Mouse (Mus musculus) frontal cortex, adult (tissue): Measurements from ENCODE around the gene Klhl2.
A peak's percentile ranks its signal among the peaks of the same experiment; 100 is the strongest.

Source experiments
- ATAC-seq: cut with Nextera tagmentation; 2 replicates; pipeline ENCODE4 v1.9.2; 2017; ENCODE audit warnings: mild to moderate bottlenecking, moderate library complexity, mixed read lengths; ENCODE audit not compliant: low TSS enrichment

Klhl2 gene

DNA sequence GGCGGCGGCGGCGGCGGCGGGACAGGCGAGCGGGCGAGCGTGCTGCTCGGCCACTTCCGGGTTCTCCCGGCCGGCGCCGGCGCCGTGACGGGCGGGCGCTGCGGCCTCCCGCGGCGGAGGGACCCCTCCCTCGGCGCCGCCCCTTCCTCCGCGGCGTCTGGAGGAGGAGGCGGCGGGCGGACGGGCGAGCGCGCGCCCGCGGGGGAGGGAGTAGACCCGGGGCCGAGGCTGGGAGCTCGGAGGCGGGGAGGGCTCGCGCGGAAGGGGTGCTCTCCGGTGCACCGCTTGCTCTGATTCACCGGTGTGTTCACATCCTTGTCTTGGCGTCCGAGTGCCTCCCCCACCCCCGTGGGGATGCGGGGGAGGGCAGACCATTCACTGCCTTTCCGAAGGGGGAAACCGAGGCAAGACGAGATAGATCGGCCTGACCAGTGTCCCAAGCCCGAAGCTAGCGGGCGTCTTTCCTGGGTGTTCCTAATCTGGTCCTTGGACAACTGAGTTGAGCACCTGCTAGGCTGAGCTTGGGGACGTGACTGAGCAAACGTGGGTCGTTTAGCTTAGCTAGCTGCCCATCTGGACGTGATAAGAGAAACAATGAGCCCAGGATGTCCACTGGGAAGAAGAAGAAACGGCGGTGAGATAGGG is at the start of gene Klhl2:
Gene Klhl2, minus strand, starts transcription at position 121 of the 645 bp plus-strand sequence.
- ATAC-seq, result peak; percentile 69

DNA sequence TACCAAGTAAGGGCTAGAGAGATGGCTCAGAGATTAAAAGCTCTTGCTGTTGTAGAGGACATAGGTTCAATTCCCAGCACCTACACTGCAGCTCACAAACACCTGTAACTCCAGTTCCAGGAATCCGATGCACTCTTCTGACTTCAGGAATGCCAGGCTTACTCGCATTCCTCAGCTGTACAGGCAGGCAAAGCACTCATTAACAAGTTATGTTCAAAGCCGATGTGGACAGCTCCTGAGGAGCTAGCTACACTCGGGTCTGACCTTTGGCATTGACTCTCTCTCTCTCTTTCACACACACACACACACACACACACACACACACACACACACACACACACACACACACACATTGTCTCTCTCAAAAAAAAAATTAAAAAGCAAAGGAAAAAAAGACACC is 48.9 kb upstream of the Klhl2 start:
- no peak for ATAC-seq

DNA sequence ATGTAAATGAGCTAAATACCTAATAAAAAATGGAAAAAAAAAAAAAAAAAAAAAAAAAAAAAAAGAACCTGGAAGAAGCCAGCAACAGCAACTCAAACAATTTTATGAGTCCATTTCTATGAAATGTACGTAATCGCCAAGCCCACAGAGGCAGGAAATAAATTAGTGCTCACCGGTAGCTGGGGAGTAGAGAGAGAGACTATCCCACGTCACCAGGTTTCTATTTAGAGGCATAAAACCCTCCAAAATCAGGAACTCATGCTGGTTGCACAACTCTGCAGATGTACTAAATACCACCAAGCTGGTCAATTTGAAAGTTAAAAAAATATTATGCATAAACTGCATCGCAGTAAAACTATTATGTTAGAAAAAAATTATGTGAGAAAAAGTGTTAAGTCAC is 46.9 kb upstream of the Klhl2 start:
- no peak for ATAC-seq

DNA sequence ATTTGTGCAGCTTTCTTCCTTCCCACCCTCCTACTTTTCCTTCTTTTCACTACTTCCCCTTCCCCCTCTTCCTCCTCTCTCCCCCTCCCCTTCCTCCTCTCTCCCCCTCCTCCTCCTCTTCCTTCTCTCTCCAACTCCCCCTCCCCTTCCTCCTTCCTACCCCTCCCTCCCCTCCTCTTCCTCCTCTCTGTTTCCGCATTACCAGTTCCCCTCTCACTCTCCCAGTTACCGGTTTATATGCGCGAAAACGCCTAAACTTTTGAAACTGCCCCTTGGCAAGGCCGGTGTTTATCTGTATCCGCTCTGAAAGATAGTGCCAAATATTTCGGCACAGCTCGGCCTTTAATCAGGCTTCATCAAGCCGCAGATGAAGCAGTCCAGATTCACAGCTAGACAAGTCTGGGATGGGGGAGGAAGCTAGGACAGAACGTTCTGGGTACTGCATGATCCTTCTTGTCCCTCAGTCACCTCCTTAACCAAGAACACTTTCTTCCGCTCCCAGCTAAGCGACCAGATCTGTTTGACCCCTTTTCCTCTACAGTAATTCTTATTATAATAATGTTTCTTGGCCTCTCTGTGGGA is 30.9 kb upstream of the Klhl2 start:
- ATAC-seq, result peak; percentile 76; the same call in 1 of the 2 replicates

DNA sequence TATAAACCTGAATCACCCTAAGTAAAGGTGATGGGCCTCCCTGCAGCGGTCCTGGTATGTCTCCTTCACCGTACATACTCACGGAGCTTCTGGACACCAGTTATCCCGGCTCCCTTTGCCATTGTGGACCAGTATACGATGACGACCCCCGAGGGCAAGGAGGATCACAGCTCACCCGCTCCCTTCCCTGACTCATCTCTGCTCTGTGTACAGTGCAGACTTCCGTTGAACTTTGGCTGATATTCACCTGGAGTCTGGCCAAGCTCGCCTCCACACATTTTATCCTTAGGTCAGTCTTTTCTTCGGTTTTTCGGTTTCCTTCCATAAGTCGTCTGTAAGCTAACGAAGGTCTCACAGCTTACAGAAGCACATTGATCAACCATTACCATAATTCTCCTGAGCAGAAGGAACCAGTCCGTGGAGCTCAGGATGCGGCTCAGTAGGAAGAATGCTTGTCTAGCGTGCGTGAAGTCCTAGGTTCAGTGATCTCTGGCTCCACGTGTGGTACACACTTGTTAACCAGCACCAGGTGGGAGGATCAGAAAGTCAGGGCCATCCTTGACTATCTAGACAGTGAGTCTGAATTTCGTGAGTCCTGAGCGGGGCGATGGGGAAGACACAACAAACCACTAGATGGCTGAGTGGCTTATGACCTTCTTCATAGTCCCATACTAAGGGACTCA is 28.0 kb upstream of the Klhl2 start:
- no peak for ATAC-seq

DNA sequence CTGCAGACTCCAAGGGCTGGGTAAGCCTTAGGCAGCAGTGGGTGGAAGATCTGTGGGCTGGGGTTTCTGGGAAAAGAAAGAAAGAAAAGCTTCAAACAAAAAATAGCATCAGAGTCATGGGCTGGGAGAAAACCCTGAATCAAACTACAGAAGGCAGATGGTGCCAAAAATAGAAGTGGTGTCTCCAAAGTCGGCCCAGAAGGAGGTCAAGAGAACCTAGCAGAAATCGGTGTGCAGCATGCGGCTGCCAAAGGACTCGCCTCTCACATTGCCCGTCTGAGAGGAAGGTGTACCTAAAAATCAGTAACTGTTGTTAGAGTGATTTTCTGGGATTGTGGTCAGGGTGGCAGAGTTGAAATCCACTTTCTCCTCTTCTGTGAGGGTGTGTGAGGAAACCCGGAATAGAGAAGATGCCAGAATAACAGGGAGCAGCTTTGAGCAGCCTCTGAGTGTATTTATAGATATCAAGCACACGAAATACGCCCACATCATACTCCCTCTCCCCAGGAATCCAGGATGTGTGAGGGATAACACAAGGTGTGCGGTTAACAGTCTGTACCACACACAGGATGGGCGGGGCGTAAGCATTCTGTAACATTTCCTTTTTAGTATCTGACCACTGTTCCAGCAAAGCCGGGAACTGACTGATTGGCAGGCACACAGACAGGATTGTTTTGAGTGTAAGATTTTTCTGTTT is 21.8 kb upstream of the Klhl2 start:
- ATAC-seq, result peak; percentile 91

DNA sequence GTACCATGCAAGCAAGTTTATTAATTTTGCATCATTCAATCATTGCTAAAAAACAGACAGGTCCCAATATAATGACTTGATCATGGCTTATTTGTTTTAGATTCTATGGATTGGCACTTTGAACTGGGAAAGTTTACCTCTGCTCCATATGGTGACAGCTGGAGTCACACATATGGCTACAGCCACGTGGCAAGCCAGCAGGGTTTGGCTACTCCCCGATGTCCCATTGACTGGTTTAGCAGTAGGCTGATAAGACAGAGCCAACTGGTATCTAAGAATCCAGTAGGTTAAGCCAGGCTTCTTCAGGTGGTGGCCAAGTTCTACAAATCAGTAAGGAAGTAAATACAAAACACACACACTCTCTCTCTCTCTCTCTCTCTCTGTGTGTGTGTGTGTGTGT is 20.4 kb upstream of the Klhl2 start:
- no peak for ATAC-seq

DNA sequence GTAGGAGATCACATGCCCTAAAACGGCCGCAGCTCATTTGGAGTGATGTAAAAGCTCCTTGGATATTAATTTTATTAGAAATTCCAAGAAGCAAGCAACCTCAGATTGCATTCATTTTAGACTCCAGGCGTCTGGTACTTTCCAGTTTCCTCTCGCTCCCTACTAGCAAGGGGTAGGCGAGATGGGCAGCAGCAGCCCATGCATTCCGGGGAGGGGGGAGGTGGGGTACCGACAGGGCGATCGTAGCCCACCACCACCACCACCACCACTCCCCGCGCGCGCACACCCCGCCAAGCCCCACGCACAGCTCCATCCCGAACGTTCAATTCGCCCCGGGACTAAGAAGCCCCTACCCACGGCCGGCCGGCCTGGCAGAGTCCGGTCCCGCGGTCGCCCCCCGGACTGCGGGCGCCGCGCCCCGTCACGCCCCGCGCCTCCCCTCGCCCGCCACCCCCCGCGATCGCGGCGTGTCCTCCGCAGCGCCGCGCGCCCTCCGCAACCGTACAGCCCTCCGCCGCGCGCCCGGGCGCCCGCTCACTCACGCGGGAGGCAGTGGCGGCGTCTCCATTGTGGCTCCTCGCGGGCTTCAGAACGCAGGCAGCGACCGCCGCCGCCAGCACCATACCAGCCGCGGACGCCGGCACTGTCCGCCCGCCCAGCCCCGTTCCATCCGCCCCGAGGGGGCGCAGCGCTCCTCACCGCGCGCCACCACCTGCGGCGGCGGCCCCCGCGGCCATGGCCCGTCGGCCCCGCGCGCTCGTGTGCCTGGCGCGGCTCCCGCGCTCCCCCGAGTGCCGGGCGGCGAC is 523 bp downstream of the Klhl2 start:
- peak; percentile 44 for ATAC-seq

DNA sequence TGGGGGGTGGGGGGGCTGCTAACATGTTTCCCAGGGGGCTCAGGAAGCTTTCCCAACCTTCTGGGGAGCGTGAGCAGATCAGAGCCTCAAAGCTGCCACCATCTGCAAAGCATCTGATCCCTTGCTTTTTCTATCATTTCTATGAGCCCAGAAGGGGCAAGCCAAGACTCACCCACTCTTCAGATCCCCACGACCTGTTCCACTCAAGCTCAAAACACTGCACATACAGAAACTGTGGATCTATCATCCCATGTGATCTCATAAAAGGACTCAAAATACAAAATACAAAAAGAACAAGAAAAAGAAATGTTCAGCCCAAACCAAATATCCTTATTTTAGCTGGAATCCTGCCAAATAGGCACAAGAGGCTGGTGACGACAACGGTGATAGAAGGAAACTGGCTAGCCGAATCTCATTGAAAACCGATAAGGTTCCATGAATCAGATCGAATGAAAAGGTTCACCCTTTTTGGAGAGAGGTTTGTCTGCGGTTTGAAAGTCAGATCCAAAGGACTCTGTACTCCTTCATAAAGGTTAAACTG is 1.5 kb downstream of the Klhl2 start:
- no peak for ATAC-seq

DNA sequence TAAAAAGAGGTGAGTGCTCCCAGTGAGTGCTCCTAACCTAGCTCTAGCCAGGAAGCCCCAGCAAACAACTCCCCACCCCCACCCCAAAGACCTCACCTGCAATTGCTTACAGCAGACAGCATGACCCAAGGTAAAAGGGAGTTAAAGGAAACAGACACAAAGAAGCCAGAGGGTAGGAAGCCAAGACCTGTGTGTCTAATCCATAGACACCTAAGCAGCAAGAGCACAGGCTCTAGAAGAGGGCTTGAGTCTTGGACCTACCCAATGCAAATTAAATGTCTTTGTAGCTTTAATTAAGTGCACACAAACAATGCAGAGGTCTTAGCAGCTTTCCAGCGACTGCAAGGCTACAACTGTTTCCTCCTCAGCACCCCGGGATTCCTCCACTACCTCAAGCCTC is 2.2 kb downstream of the Klhl2 start:
- no peak for ATAC-seq

DNA sequence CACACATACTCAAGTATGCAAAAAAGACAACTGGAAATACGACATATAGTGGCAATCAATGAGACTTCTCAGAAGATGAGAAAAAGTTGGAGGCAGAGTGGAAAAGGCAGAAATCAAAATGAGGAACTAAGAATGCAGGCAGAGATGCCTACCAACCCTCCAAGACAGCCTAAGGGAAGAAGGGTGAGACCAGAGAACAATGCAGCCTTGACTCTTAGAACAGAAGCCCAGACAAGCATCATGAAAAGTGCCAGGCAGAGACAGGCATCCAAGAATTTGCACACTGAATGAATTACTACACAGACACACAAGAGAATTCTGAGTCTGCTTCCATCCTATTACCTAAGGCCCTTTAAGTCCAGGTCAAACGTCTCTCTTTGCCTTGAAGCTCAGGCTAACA is 2.6 kb downstream of the Klhl2 start:
- ATAC-seq, result no peak

DNA sequence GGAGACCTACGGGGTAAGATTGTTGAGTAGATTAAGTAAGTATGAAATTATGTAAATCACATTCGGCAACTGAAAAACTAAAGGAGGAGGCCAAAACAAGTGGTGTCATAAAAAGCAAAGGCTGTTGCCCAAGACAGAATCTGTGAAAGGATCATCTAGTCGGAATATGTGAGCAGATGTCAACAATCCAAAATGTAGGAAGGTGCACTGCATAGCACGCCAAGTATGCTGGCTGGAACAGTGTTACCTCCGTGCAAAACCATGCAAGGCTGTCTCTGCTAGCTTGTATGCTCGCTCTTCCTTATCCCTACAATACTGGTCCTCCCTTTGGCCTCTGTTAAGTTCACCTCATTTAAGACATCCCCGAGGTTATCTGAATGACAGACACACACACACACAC is 4.5 kb downstream of the Klhl2 start:
- ATAC-seq, result peak; percentile 21

DNA sequence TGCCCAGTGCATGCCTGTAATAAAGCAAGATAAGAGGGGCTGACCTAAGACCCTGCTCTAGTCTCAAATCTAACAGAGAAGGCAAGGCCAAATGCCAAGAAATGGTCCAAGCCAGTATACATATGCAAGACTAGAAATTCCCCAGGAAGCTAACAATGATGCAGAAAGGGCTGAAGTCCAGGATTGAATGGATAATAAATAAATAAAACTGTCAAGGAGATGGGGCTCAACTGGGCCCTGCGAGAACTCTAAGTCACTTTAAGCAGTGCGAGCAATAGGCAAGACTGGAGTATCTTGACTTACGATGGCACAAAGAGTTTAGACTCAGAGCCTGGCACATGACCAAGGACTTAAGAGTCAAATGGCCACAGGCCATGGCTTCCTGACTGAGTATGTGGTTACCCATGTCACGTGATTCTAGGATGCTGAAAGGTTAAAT is 5.8 kb downstream of the Klhl2 start:
- no peak for ATAC-seq

DNA sequence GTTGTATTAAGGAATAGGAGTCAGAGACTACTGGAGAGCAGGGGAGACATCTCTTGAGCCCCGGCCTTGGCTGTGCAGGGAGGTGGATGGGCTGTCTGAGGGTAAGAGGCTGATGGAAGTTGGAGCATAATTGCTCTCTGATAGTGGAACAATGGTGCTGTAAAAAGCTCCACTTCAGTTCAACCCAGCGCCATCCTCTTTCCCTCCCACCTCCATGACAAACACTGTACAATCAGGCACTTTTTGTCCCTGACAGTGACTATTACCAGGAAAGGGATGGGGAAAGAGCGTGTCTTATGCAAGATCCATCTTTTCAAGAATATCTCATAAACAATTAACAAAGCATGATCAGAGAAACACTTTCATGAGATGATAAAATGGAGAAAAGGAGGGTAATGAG is 6.6 kb downstream of the Klhl2 start:
- ATAC-seq, result peak; percentile 20

DNA sequence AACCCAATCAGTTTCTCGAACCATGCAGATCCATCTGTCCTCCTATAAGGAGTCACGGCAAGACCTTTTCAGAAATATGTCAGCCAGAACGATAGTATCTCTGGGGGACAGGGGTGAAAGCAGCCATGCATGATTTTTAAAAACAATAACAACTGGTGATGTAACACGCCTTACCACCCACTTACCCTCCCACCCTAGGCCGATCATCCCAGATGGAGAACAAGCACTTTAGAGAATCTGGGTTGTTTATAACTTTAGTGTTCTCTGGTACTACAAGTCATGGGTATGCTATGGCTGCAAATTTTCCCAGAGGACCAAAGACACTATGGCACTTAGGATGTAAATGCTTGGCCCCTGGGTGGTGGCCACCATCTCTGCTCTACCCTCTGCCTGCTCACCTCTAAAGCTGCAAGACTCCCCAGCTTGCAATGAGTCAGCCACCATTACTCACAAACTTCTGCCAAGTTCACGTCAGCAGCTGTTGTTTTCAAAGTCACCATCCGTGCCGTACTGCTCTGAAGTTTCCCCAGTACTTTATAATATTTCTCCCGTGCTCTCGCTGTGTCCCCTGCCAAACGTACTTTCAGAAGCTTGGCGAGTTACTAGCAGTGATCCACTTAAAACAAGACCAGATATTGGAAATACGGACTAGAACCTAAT is 7.9 kb downstream of the Klhl2 start:
- peak; percentile 47 for ATAC-seq

DNA sequence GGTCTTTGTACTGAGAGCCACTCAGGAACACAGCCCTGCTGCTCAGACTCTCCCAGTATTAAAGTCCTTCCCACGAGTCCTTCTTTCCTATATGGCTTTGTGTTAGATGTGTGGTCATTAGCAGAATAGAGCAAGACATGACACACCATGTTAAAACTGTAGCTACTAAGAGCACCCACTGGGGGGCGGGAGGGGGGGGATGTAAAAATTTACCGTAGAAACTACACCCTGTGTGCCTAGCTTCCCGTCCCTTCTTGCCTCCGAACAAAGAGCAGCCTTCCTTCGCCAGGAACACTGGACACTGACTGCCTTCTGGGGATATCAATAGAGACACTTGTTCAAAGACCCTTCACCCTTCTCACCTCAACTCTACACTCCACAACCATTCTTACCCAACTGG is 10.2 kb downstream of the Klhl2 start:
- ATAC-seq, result no peak

DNA sequence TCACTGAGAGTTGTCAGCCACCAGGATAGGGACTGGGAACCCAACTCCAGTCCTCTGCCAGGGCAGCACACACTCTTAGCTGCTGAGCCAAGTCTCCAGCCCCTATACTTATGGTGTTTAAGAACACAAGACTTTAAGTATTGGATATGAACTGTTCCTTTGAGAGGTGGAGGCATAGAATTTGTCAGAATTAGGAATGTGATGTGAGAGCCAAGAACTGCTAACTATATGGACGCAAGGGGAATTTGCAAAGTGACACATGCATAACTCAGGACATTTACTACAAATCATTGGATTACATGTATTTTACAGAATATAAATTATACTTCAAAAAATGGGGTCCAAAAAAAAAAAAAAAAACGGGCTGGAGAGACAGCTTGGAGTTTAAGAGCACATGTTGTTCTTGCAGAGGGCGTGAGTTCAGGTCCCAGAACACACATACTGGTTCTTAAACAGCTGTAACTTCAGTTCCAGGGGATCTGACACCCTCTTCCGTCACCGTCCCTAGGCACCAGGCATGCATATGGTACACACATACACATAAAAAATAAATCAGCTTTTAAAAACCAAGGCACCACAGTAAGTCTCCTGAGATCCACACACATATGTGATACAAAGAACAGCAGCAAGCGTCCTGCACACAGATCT is 14.2 kb downstream of the Klhl2 start:
- ATAC-seq, result no peak

DNA sequence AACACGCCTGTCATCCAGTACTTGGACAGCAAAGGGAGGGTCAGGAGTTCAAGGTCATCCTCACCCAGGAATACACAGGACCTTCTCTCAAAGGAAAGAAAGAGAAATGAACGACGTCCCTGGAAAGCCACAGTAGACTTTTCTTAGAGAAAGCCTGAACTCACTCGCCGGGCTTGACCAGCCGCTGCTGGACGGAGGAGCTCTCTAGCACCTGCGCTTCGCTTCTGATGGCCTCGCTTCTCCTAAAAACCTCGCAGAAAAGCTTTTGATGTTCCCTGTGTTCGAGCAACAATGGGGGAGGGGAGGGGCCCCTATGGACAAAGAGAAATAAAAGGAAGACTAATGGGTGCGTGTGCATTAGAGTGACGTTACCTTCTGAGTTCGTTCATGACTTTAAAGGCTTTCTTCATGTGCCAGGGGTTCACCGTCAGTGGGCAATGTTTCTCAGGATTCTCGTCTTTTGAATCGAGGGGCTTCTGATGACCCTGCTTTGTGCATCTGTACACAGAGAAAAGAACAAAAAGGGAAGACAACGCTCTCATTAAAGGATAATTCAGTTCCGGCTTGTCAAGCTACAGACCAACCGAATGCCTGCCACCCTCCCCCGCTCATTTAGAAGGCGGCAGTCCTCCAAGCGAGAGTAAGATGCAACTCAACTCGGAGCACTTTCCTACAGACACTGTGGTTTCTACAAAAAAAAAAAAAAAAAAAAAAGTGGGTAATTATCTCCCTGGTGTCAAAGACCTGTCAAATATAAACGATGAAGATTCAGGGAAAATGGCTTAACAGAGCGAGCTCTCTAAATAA is 15.5 kb downstream of the Klhl2 start:
- ATAC-seq, result peak; percentile 53

DNA sequence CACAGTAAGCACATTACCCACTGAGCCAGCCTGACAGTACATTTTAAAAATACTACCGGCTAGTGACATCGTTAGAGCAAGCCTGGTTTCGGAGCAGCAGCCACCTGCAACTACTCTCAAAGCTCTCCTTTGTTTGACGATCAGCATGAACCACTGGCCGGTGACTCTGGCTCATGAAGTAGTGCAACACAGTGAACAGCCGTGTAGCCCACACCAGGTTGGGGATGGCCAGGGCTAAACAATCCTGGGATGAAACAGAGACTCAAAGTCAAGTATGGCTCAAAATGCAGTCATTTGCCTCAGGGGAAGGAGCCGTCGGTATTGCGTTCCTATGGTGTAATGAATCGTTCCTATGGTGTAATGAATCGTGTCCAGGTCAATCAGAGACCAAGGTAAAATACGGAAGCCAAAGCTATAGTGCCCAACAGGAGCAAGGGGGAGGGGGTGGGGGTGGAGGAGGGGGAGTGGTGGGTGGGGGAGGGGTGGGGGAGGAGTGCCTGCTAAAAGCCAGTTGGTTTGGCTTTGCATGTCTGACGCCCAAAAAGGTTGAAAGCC is 17.2 kb downstream of the Klhl2 start:
- no peak for ATAC-seq
